Mouse (Mus musculus) CH12.LX (cell line): ENCODE data around the gene Grk3.

Experiments
- BHLHE40 ChIP-seq: IDR thresholded peaks from 2 replicates; pipeline ENCODE4 v1.6.1; 2011; ENCODE audit warnings: mild to moderate bottlenecking, low read depth, low read length, improper control_type of control experiment
- CTCF ChIP-seq, 2 experiments: IDR thresholded peaks in 1 of 2; conservative IDR thresholded peaks in 1 of 2; 2 replicates each; pipeline ENCODE4 v1.5.1; 2011 to 2012; ENCODE audit warnings: low read depth in 2 of 2, low read length in 2 of 2, improper control_type of control experiment in 1 of 2, inconsistent platforms in 1 of 2, mild to moderate bottlenecking in 1 of 2, moderate library complexity in 1 of 2
- E2F4 ChIP-seq: IDR thresholded peaks from 2 replicates; pipeline ENCODE4 v1.6.1; 2011; ENCODE audit warnings: low read depth, low read length, improper control_type of control experiment; ENCODE audit not compliant: insufficient replicate concordance
- EP300 ChIP-seq: IDR thresholded peaks from 2 replicates; pipeline ENCODE4 v1.6.1; 2011; ENCODE audit warnings: low read length, improper control_type of control experiment
- JUN ChIP-seq: IDR thresholded peaks from 2 replicates; pipeline ENCODE4 v1.6.1; 2011; ENCODE audit warnings: low read depth, mild to moderate bottlenecking, low read length, improper control_type of control experiment, moderate library complexity; ENCODE audit not compliant: insufficient read depth
- POLR2A ChIP-seq: IDR thresholded peaks from 2 replicates; pipeline ENCODE4 v1.6.1; 2011; ENCODE audit warnings: low read depth, mild to moderate bottlenecking, improper control_type of control experiment, low read length
- POLR2AphosphoS2 ChIP-seq: IDR thresholded peaks from 2 replicates; pipeline ENCODE4 v1.6.1; 2011; ENCODE audit warnings: low read depth, low read length, improper control_type of control experiment
- USF1 ChIP-seq: IDR thresholded peaks from 2 replicates; pipeline ENCODE4 v1.6.1; 2014; ENCODE audit warnings: low read depth, mild to moderate bottlenecking, inconsistent platforms, low read length, improper control_type of control experiment
- ZNF384 ChIP-seq: IDR thresholded peaks from 2 replicates; pipeline ENCODE4 v1.6.1; 2012; ENCODE audit warnings: low read depth, low read length, improper control_type of control experiment, inconsistent platforms

GRCm38 (mm10) chr5:113009183-113009820, 6.3 kb downstream of the Grk3 start:
- TF ChIP-seq POLR2A = no peak
- no peak for TF ChIP-seq JUN
- no peak for TF ChIP-seq CTCF (conservative IDR thresholded peaks at IDR 0.05 in 1 of 2, IDR thresholded peaks at IDR 0.05 in 1 of 2; ENCODE audit: low read depth in 2 of 2, low read length in 2 of 2)
- no peak for TF ChIP-seq EP300
- TF ChIP-seq USF1 = no peak
- TF ChIP-seq POLR2AphosphoS2 = no peak
- no peak for TF ChIP-seq E2F4
- no peak for TF ChIP-seq BHLHE40
- no peak for TF ChIP-seq ZNF384
